ENCODE assay signal across 29 mouse cellular contexts in genomic region chr5:140762540-140762939, GRCm38 (mm10). TPM values are rescaled to one million over a fixed set of nuclear protein-coding genes. Genes with fewer than 3 reads are reported as not detected.
DNase-seq lines count a peak whose midpoint lies in the region; ATAC-seq lines count a peak whose summit lies in the region.
"Had no signal": no experiment of that assay in that cellular context is flagged by ENCODE, and none has a peak within 500 bp of the region (broad histone marks: within the 10 kb centered on the region; RNA-seq: fewer than 3 reads in every experiment).

No protein-coding gene starts in this region.

- H3K27ac ChIP-seq in intestine, embryonic 14.5 days (ENCODE audit: low read depth) = 0 out of 2 replicates have a peak overlapping the region, but pooled peaks have one; percentile 16
- no peak overlapping the region for H3K27ac ChIP-seq in intestine, embryonic 15.5 days
- H3K27ac ChIP-seq: embryonic facial prominence, embryonic 13.5 days; forebrain, embryonic 10.5 days; heart, embryonic 10.5 days; heart, embryonic 15.5 days; liver, embryonic 13.5 days; neural tube, embryonic 13.5 days had no signal

- no peaks in the 10 kb centered on the region for H3K27me3 ChIP-seq in intestine, embryonic 14.5 days (replicated peaks; ENCODE audit: control insufficient read depth, insufficient read depth, low read length)
- H3K27me3 ChIP-seq in intestine, embryonic 15.5 days (replicated peaks) = no peaks in the 10 kb centered on the region
- H3K27me3 ChIP-seq: embryonic facial prominence, embryonic 13.5 days; heart, embryonic 15.5 days; hindbrain, embryonic 13.5 days; liver, embryonic 13.5 days; neural tube, embryonic 13.5 days had no signal

- ATAC-seq in intestine, embryonic 14.5 days (replicated peaks; ENCODE audit: low FRiP score, low TSS enrichment, low read depth) = no peak
- ATAC-seq in intestine, embryonic 15.5 days = no peak
- ATAC-seq in activated CD4-positive, CD25-positive, alpha-beta regulatory T cell, adult 4 months = peak; percentile 92
- ATAC-seq: forebrain, postnatal 0 days had no signal

- H3K4me3 ChIP-seq in intestine, embryonic 14.5 days (ENCODE audit: low read depth, low read length) = no peak overlapping the region
- H3K4me3 ChIP-seq in intestine, embryonic 15.5 days (replicated peaks) = no peak overlapping the region
- H3K4me3 ChIP-seq: embryonic facial prominence, embryonic 13.5 days; forebrain, embryonic 10.5 days; heart, embryonic 10.5 days; heart, embryonic 15.5 days; hindbrain, embryonic 13.5 days; liver, embryonic 13.5 days; myocyte; neural tube, embryonic 13.5 days had no signal

- no peaks in the 10 kb centered on the region for H3K9me3 ChIP-seq in intestine, embryonic 14.5 days (ENCODE audit: control insufficient read depth, low read length)
- no peaks in the 10 kb centered on the region for H3K9me3 ChIP-seq in intestine, embryonic 15.5 days
- H3K9me3 ChIP-seq: embryonic facial prominence, embryonic 13.5 days; forebrain, embryonic 10.5 days; heart, embryonic 10.5 days; heart, embryonic 15.5 days; hindbrain, embryonic 13.5 days; liver, embryonic 13.5 days; neural tube, embryonic 13.5 days had no signal

- intact Hi-C loops in heart, postnatal 14 days (cut with DNase I) = no loop called here

- DNase-seq in intestine, embryonic 14.5 days (ENCODE audit: low spot score) = no peak
- DNase-seq in A20 (ENCODE audit: low read depth, low spot score) = peak; percentile 29
- peak; percentile 52 for DNase-seq in naive thymus-derived CD4-positive, alpha-beta T cell, adult 2 months (ENCODE audit: low read depth)
- DNase-seq in cerebellum, adult 11-12 months = no peak
- DNase-seq in heart, postnatal 14 days = no peak
- DNase-seq: adrenal gland, adult 8-10 months; cerebellum, adult 11 months; cerebellum, adult 9-11 months; forebrain, postnatal 0 days; gastrocnemius, postnatal 14 days; heart, adult 11 months; heart, postnatal 4 days; kidney, adult 18-20 months; kidney, postnatal 36 days; layer of hippocampus, postnatal 36 days; left cerebral cortex, postnatal 4 days; liver, embryonic 13.5 days; lung, embryonic 14.5 days; thymus, postnatal 14 days had no signal

- peaks cover 5% of the 10 kb centered on the region; the same call in 1 of the 2 replicates for H3K4me1 ChIP-seq in intestine, embryonic 14.5 days (replicated peaks; ENCODE audit: control insufficient read depth, insufficient read depth, low read length)
- peaks cover 6% of the 10 kb centered on the region for H3K4me1 ChIP-seq in intestine, embryonic 15.5 days (replicated peaks)

- no peak overlapping the region for H3K4me2 ChIP-seq in intestine, embryonic 14.5 days (ENCODE audit: low read length)
- H3K4me2 ChIP-seq in intestine, embryonic 15.5 days (replicated peaks) = no peak overlapping the region
- H3K4me2 ChIP-seq: embryonic facial prominence, embryonic 13.5 days; heart, embryonic 15.5 days; hindbrain, embryonic 13.5 days; liver, embryonic 13.5 days; lung, embryonic 14.5 days; midbrain, embryonic 11.5 days; neural tube, embryonic 13.5 days had no signal

- H3K36me3 ChIP-seq in intestine, embryonic 14.5 days (ENCODE audit: control insufficient read depth, insufficient read depth, low read length) = peaks cover 50% of the 10 kb centered on the region
- H3K36me3 ChIP-seq in intestine, embryonic 15.5 days = peaks cover 20% of the 10 kb centered on the region; the same call in 1 of the 2 replicates

- WGBS in intestine, embryonic 14.5 days = 82% methylated on average over 4 of the region's 4 CpGs
- WGBS in intestine, embryonic 15.5 days = 77% methylated on average over 4 of the region's 4 CpGs

- no peak overlapping the region for H3K9ac ChIP-seq in intestine, embryonic 14.5 days (ENCODE audit: low read length)
- H3K9ac ChIP-seq in intestine, embryonic 15.5 days = no peak overlapping the region
- H3K9ac ChIP-seq: embryonic facial prominence, embryonic 13.5 days; forebrain, postnatal 0 days; heart, embryonic 15.5 days; hindbrain, embryonic 13.5 days; liver, embryonic 13.5 days; lung, embryonic 14.5 days; neural tube, embryonic 13.5 days had no signal

RNA-seq across cellular contexts. Expression of gene Amz1, which starts 38.6 kb away (rescaled TPM):
- polyA plus RNA-seq in intestine, embryonic 14.5 days (2014; fragmentation: Nextera tagmentation; extraction: Ambion mirVana) = 1.2 and 1.3 TPM in 2 replicates
- polyA plus RNA-seq in intestine, embryonic 15.5 days (2015; fragmentation: Nextera tagmentation; extraction: Ambion mirVana) = 1.1 TPM in 2 replicates
- polyA plus RNA-seq in activated CD4-positive, CD25-positive, alpha-beta regulatory T cell, adult 4 months (2017; shearing (Covaris generic)) = under 1 TPM in 1 of 2 experiments, not detected in 1; 0.17 TPM
- under 1 TPM; 0.46 to 0.65 TPM for total RNA-seq in heart, postnatal 14 days (2021)

RNA-seq across cellular contexts. Expression of gene Brat1, which starts 57.7 kb away (rescaled TPM):
- 15.9 and 16.5 TPM in 2 replicates for polyA plus RNA-seq in intestine, embryonic 14.5 days (2014; fragmentation: Nextera tagmentation; extraction: Ambion mirVana)
- polyA plus RNA-seq in intestine, embryonic 15.5 days (2015; fragmentation: Nextera tagmentation; extraction: Ambion mirVana) = 18.9 and 20.3 TPM in 2 replicates
- 10 to 100 TPM; 10.3 to 15.2 TPM for polyA plus RNA-seq in activated CD4-positive, CD25-positive, alpha-beta regulatory T cell, adult 4 months (2017; shearing (Covaris generic))
- total RNA-seq in heart, postnatal 14 days (2021) = 10 to 100 TPM in 1 of 2 experiments, 1 to 10 TPM in 1; 8.6 to 10.8 TPM

Comparison
In these comparisons a context has a peak if more than half of its experiments do, and no peak if none do; other contexts are left out.
1. DNase-seq: peak in A20 (single experiment) and naive thymus-derived CD4-positive, alpha-beta T cell, adult 2 months (single experiment); none in intestine, embryonic 14.5 days (single experiment), cerebellum, adult 11-12 months (single experiment) and heart, postnatal 14 days (0 of 2).